Mouse (Mus musculus) heart, postnatal 25 days (tissue): ENCODE measurements around the gene Aldh3b2. TPM values are rescaled to one million over a fixed set of nuclear protein-coding genes. Genes with fewer than 3 reads are reported as not detected.

ENCODE experiments used
- DNase-seq: peaks from one replicate; pipeline ENCODE4 v3.0.0; 2022; ENCODE audit warnings: low spot score
- intact Hi-C: fragments of 180-260 bp; cut with DNase I; formaldehyde crosslinking; loops from one replicate; pipeline ENCODE4 v1.15.1; 2025
- total RNA-seq, 2 experiments: library from RNA; stranded (reverse); gene quantifications; 2 replicates each; pipeline ENCODE4 v1.2.3; 2021

The Aldh3b2 gene
- total RNA-seq, 2 experiments from 2014 or later: 0.14 to 0.23 TPM

GRCm38 (mm10) chr19:3980309-3980708 is 8.2 kb downstream of the Aldh3b2 start:
- intact Hi-C loops: loop anchor here (2.0 to 10.0 kb wide), 5 partner anchors 34 to 256 kb away; partner anchors contain the start of genes Chka and Kmt5b
- no peak for DNase-seq

GRCm38 (mm10) chr19:3980917-3981316 is 8.8 kb downstream of the Aldh3b2 start:
- DNase-seq: no peak
- intact Hi-C loops: loop anchor here (2.0 to 10.0 kb wide), 5 partner anchors 34 to 256 kb away; partner anchors contain the start of genes Chka and Kmt5b

GRCm38 (mm10) chr19:3983527-3984200 is 11.5 kb downstream of the Aldh3b2 start:
- no peak for DNase-seq
- intact Hi-C loops: loop anchor here (5.0 to 10.0 kb wide), 4 partner anchors 91 to 259 kb away; partner anchors contain the start of genes Chka and Kmt5b

GRCm38 (mm10) chr19:3985261-3985681 is 13.1 kb downstream of the Aldh3b2 start:
- intact Hi-C loops: loop anchor here (10.0 kb wide), 1 partner anchor 260 kb away; no protein-coding TSS in a partner anchor
- no peak for DNase-seq

DNA sequence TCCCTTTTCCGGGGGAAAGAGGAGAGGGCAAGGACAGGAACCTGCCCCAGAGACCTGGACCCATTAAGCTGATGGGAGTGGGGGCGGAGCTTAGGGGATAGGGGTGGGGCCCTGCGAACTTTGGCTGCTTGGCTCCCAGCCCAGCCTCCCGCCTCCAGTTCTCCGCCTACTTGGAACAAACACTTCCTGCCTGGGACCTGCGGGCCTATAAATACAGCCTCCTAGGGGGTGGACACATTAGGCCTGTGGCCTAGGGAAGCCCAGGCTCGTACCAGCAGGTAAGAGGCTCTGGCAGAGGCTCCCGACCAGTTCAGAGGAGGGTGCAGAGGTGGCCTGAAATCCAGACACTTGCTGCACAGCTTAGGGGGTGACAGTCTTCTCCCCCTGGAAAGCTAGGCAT is 14.2 kb downstream of the Aldh3b2 start, which contains the start of gene Acy3:
TSS of gene Acy3 (plus strand) at position 237 of the 400 bp plus-strand sequence.
- DNase-seq: peak; percentile 83
- intact Hi-C loops: loop anchor here (10.0 kb wide), 1 partner anchor 262 kb away; no protein-coding TSS in a partner anchor

DNA sequence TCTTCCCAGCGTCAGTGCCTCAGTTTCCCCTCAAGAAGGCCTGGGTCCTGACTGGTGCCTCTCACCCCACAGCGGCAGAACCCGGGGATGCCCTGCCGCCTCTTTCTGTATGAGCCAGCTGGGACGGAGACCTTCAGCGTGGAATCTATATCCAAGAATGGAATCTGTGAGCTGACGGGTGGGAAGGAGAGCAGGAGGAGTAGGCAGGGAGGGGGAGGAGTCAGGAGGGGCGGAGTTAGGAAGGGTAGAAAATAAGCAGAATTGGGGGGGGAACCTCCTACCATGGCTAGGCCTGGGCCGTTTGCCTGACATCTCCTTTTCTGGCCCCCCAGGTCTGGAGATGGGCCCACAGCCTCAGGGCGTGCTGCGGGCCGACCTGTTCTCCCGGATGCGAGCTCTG is 15.9 kb downstream of the Aldh3b2 start:
- intact Hi-C loops: loop anchor here (10.0 kb wide), 1 partner anchor 263 kb away; no protein-coding TSS in a partner anchor
- no peak for DNase-seq

DNA sequence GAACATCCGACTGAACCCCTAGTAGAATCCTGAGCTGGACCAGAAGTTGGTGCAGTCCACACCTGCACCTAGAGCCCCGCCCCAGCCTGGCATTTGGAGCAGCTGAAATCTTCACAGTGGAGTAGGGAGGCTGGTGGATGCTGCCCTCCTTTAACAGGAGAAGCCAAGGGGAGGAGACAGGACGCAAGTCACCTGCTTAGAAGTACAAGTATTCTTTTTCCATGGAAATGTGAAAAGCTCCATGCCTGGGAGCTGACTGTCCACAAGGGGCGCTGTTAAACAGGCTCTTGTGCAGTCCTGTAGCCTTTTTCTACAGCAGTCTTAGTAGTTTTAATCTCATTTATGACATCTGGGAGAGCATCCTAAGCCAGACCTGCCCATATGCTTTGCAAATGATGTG is 16.6 kb downstream of the Aldh3b2 start:
- DNase-seq: no peak
- intact Hi-C loops: loop anchor here (10.0 kb wide), 1 partner anchor 264 kb away; no protein-coding TSS in a partner anchor

DNA sequence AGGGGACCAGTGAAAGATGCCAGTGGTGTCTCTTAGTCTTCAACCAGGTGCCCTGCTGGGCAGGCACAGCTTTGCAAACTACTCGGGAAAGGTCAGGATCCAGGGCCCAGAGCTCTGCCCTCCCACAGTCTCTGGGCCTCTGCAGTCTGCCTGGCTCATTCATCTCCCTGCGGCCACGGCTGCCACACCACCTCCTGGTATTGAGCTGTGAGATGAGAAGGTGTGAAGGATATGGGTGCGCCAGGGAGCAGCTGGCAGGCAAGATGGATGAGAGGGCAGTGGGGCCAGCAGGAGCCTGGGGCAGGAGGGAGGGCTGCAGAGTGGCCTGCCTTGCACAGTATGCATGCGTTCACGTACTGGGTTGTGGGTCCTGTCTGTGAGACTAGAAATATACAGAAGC is 18.7 kb downstream of the Aldh3b2 start:
- DNase-seq: no peak
- intact Hi-C loops: no loop called here

DNA sequence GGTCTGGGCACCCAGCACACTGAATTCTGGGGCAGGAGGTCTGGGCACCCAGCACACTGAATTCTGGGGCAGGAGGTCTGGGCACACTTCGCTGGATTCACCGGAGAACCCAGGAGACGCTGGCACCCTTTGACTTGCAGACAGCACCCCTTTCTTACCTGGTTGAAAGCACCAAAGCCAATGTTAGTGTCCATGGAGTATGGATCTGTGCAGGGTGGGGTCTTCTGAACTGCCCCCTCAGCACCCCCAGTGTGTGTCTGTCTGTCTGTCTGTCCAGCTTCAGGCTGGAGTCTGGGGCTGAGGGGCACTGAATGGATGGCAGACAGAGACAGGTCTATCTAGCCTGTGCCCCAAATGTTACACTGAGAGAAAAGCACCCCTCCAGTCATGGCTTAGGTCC is 19.4 kb downstream of the Aldh3b2 start:
- DNase-seq: no peak
- intact Hi-C loops: no loop called here

DNA sequence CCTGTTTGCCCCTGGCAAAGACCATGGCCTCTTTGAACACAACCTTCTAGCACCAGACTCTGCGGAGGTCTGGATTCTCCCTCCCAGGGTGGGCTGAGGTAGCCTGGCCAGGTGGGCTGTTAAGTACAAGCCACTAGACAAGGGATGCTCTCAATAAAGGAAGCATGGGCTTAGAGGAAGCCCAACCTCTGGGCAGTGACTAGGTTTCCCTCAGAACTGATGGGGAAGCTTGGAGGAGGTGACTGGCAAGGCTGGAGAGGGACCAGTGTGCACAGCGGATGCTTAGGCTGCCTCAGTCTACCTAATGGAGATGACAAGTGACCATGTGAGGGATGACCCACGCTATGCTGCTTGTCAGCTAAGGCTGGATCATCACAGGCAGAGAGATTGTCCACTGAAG is 19.8 kb downstream of the Aldh3b2 start:
- intact Hi-C loops: no loop called here
- no peak for DNase-seq

- intact Hi-C loops: no loop called here
- no peak for DNase-seq
Observed at GRCm38 (mm10) chr19:3992416-3992815, 20.3 kb downstream of the Aldh3b2 start, which contains the start of gene Tbx10. Gene Tbx10 (plus strand): TSS chr19:3992752.

DNA sequence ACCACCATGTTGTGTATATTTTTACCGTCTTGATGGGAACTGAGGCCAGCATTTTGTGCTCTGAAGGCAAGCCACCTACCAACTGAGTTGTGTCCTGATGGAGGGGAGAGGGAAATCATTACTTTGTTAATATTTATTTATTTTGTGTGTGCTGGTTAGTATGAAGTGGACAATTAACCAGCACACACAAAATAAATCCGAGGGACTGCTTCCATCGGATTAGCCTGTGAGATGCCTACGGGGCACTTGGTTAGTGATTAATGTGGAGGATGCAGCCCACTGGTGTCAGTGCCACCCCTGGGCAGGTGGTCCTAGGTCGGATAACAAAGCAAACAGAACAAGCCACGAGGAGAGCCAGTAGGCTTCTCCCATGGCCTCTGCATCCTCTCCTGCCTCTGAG is 22.8 kb downstream of the Aldh3b2 start:
- DNase-seq: no peak
- intact Hi-C loops: no loop called here

- intact Hi-C loops: no loop called here
- no peak for DNase-seq
Observed at GRCm38 (mm10) chr19:3995505-3995904, 23.4 kb downstream of the Aldh3b2 start.

DNA sequence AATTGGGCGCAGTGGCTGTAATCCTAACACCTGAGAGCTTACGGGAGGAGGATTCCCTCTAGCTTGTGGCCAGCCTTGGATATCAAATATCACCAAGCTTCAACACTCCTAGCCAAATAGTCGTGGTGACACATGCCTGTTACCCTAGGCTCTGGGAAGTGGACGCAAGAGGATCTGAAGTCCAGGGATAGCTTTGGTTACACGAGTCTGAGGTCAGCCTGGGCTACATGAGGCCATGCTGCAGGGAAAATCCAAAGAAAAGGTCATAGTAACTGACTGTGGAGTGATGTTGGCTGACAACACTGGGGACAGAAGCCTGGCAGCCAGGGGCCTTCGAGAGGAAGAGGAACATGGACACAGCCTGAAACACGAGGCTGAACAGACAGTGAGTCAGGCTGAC is 24.0 kb downstream of the Aldh3b2 start:
- intact Hi-C loops: no loop called here

GRCm38 (mm10) chr19:3996747-3997146 is 24.6 kb downstream of the Aldh3b2 start:
- intact Hi-C loops: no loop called here

More for the DNA sequence above, 24.0 kb downstream of the Aldh3b2 start:
- no peak for DNase-seq

GRCm38 (mm10) chr19:3997231-3997630 is 25.1 kb downstream of the Aldh3b2 start:
- no peak for DNase-seq
- intact Hi-C loops: no loop called here

More at GRCm38 (mm10) chr19:3996747-3997146, 24.6 kb downstream of the Aldh3b2 start:
- DNase-seq: no peak

DNA sequence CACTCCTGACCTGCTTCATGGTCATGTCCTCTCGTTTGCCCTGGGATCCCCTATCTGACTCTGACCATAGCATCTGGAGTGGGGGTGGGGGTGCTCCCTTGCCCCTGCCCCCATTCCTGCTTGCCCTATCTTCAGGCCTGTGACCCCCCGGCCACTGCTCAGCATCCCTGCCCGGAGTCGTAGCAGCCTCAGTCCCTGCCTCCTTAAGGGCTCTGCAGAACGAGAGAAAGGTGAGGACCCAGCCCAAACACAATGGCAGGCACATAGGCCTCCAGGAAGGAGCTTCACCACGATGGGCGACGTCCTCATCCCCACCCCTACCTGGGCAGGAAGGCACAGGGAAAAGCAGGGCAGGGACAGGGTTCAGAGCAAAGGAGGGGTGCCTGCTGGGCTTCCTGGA is 26.2 kb downstream of the Aldh3b2 start:
- intact Hi-C loops: no loop called here
- no peak for DNase-seq

DNA sequence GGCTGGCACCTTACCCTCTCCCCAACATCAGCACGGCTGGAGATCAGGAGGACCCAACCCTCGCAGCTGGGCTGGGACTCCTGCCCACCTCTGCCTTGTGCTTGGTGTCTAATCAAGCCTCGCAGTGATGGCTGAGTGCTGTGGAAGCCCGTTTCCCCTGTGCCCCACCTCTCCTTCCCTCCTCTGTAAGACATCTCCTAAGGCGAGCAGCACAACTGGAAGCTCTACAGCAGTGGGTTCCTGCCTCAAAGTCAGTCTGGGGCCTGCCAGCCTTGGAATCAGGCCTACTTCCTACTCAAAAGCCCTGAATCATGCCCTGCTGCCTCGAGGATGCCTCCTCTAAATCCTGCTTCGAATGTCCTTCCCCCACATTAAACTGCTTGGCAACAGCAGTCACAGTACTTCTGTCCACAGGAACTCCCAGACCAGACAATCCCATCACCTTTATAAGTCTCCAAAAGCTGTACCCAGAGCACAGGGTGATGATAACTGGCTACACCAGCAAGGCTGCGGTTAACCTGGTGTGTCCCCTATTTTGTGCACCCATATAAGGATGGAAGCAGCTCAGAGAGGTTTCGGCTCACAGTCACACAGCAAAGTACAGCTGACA is 27.1 kb downstream of the Aldh3b2 start:
- intact Hi-C loops: no loop called here
- no peak for DNase-seq

DNA sequence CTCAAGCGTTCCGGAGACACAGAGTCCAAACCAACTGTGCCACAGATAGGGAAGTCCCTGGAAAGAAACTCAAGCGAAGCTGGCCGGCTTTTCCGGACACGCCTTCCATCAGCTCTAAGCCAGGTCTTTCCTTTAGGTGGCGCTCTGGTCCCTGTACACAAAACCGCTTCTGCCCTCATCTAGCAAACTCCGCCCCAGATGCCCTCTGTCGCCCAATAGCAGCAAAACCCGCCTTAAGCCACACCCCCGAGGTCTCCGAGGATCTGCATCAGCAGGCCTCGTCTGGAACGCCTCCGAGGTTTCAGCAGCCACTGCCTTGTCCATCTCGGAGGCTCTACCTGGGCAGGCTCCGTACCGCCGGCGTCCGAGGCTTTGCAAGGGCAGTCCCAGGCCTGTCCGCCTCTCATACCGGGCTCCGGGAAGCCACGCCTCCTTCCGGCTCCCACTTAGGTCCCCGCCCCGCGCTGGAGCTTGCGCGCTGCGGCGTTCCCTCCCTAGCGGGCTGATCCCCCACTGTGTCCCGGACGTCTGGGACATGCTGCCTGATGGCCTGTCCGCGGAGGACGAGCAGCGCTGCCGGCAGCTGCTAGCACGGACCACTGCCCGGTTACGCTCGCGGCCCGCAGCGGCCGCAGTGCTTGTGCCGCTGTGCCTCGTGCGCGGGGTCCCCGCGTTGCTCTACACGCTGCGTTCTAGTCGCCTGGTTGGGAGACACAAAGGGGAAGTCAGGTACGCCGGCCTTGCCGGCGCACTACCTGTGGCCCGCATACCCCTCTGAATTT is 28.2 kb downstream of the Aldh3b2 start, which contains the start of the genes Nudt8 and Gm49405:
TSS of gene Nudt8 (plus strand) at position 462 of the 782 bp plus-strand sequence.
TSS of gene Gm49405 (plus strand) at position 508 of the 782 bp plus-strand sequence.
- intact Hi-C loops: loop anchor here (1.0 kb wide), 1 partner anchor 12 kb away; the partner anchor contains the start of gene Ndufv1
- peak; percentile 96 for DNase-seq
